Mouse (Mus musculus) liver, embryonic 14.5 days (tissue): ENCODE measurements at regions not wholly inside any gene's neighbourhood (a gene's known extent, or its start where the extent isn't known, plus 50 kb on each side); places are given as distances from the start of the nearest gene placed in this dataset.

Experiments used
- CTCF ChIP-seq: IDR thresholded peaks from 2 replicates; pipeline ENCODE4 v1.5.1; 2016; ENCODE audit warnings: antibody characterized with exemption, low read depth, control low read depth
- EP300 ChIP-seq: IDR thresholded peaks from 2 replicates; pipeline ENCODE4 v1.6.1; 2016; ENCODE audit warnings: antibody characterized with exemption, low read depth

DNA sequence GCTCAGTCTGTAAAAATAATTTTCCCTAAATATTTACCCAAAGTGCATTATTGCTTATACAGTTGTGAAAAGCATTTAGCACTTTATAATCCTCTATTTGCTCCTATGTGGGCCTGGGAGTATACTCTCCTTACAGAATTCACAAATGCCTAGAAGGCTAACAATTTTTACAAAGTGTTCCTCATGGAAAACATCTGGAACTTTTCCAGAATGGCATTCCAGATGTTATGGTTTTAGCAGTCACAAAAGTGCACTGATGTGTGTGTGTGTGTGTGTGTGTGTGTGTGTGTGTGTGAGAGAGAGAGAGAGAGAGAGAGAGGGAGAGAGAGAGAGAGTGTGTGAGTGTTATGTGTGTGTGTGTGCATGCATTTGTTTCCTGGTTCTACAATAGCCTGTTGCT lies 229.1 kb upstream of the Osr1 start:
- TF ChIP-seq EP300 (no peak), CTCF (no peak)
